Mouse (Mus musculus): ENCODE measurements around the gene Agfg2. TPM values are rescaled to one million over a fixed set of nuclear protein-coding genes. Genes with fewer than 3 reads are reported as not detected.

The Agfg2 gene
- polyA plus RNA-seq, 1 experiment from 2014 or later = 18.6 TPM

DNA sequence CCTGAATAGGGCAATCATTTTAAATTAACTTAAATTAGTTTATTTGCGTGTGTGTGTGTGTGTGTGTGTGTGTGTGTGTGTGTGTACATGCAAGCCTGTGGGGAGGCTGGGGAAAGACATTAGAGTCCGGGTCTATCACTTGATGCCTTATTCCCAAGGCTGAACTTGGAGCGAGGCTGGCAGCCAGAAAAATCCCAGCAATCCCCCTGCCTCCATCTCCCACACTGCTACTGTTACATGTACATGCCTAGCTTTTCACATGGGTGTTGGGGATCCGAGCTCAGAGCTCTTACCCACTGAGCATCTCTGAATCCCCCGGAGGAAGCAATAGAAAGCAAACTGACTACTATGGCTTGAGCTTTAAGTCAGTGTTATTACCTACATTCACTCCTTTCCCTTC, 12.2 kb downstream of the Agfg2 start:
- 71% methylated on average over 5 of the region's 5 CpGs for WGBS
- no peak overlapping the region for H3K4me3 ChIP-seq (ENCODE audit: low read length)
- H3K4me2 ChIP-seq (ENCODE audit: low read depth, low read length) = peak overlapping the region; percentile 0
- H3K27ac ChIP-seq (ENCODE audit: low read length) = peak overlapping the region; percentile 97
- H3K4me1 ChIP-seq (ENCODE audit: control insufficient read depth, insufficient read depth, low read length) = peaks cover 40% of the 10 kb centered on the region
- H3K9me3 ChIP-seq (ENCODE audit: control insufficient read depth, low read length) = no peaks in the 10 kb centered on the region
- ATAC-seq = no peak
- peak overlapping the region; percentile 23; the same call in 1 of the 2 replicates for H3K9ac ChIP-seq (ENCODE audit: low read depth, low read length)
- no peaks in the 10 kb centered on the region for H3K27me3 ChIP-seq (replicated peaks; ENCODE audit: control insufficient read depth, insufficient read depth, low read length)
- no peaks in the 10 kb centered on the region for H3K36me3 ChIP-seq (ENCODE audit: control insufficient read depth, insufficient read depth, low read length)

- Histone ChIP-seq H3K27me3 (replicated peaks; ENCODE audit: control insufficient read depth, insufficient read depth, low read length) (no peaks in the 10 kb centered on the region), H3K4me1 (ENCODE audit: control insufficient read depth, insufficient read depth, low read length) (peaks cover 40% of the 10 kb centered on the region), H3K9ac (ENCODE audit: low read depth, low read length) (peak overlapping the region; percentile 23), H3K27ac (ENCODE audit: low read length) (peak overlapping the region; percentile 97), H3K36me3 (ENCODE audit: control insufficient read depth, insufficient read depth, low read length) (no peaks in the 10 kb centered on the region), H3K4me2 (ENCODE audit: low read depth, low read length) (peak overlapping the region; percentile 0; the same call in 1 of the 2 replicates), H3K4me3 (ENCODE audit: low read length) (0 out of 2 replicates have a peak overlapping the region, but pooled peaks have one; percentile 7), H3K9me3 (ENCODE audit: control insufficient read depth, low read length) (no peaks in the 10 kb centered on the region)
- 5% methylated on average over 9 of the region's 9 CpGs for WGBS
- peak; percentile 82 for ATAC-seq
Measured at GRCm38 (mm10) chr5:137671443-137672240, 12.9 kb downstream of the Agfg2 start.

GRCm38 (mm10) chr5:137670240-137670639, 14.3 kb downstream of the Agfg2 start:
- H3K9ac ChIP-seq (ENCODE audit: low read depth, low read length) = no peak overlapping the region
- peaks cover 40% of the 10 kb centered on the region for H3K4me1 ChIP-seq (ENCODE audit: control insufficient read depth, insufficient read depth, low read length)
- H3K27me3 ChIP-seq (replicated peaks; ENCODE audit: control insufficient read depth, insufficient read depth, low read length) = no peaks in the 10 kb centered on the region
- ATAC-seq = no peak
- 96% methylated on average over 1 of the region's 1 CpGs for WGBS
- no peak overlapping the region for H3K4me2 ChIP-seq (ENCODE audit: low read depth, low read length)
- no peaks in the 10 kb centered on the region for H3K9me3 ChIP-seq (ENCODE audit: control insufficient read depth, low read length)
- no peak overlapping the region for H3K4me3 ChIP-seq (ENCODE audit: low read length)
- no peaks in the 10 kb centered on the region for H3K36me3 ChIP-seq (ENCODE audit: control insufficient read depth, insufficient read depth, low read length)
- H3K27ac ChIP-seq (ENCODE audit: low read length) = peak overlapping the region; percentile 63; the same call in 1 of the 2 replicates

DNA sequence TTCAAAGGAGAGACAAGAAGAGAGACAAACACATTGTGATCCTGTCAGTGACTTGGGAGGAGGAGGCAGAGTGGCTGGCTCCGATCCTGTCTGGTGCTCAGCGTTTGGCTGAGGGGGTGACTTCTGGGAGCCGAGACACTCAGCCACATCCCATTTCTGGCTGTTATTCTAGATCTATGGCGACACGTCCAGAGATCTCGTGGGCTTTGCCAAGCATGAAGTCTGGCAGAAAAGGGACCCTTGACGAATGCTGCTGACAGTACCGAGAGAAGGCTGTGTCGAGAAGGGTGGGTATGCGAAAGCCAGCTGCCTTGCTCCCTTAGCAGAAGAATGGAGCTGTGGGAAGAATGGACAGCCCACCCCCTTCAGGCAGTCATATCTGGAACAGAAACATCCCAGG, 15.6 kb downstream of the Agfg2 start:
- Histone ChIP-seq H3K4me2 (ENCODE audit: low read depth, low read length) (no peak overlapping the region), H3K27ac (ENCODE audit: low read length) (peak overlapping the region; percentile 73)
- 53% methylated on average over 10 of the region's 10 CpGs for WGBS

DNA sequence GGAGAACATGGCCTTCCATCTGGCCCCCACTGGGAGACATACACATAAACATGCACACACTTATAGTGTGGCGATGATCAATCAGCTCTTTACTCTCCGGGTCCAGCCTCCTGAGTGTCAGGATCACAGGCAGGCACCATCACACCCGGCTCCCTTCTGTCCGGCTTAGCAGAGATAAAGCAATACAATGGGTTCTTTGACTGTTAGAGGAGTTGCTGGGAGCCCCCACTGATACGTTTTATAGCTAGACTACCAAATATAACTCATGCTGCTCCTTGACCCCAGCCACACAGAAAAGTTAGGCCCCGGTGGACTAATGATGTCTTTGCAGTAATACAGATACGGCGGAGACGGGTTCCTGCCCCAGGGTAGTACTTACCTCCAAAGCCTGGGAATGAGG, 21.5 kb downstream of the Agfg2 start:
- no peaks in the 10 kb centered on the region for H3K27me3 ChIP-seq (replicated peaks; ENCODE audit: control insufficient read depth, insufficient read depth, low read length)
- H3K4me1 ChIP-seq (ENCODE audit: control insufficient read depth, insufficient read depth, low read length) = peaks cover 9% of the 10 kb centered on the region; the same call in 1 of the 2 replicates
- peak; percentile 52 for ATAC-seq
- H3K27ac ChIP-seq (ENCODE audit: low read length) = peak overlapping the region; percentile 40; the same call in 1 of the 2 replicates
- peaks cover 14% of the 10 kb centered on the region for H3K36me3 ChIP-seq (ENCODE audit: control insufficient read depth, insufficient read depth, low read length)
- no peak overlapping the region for H3K9ac ChIP-seq (ENCODE audit: low read depth, low read length)
- no peaks in the 10 kb centered on the region for H3K9me3 ChIP-seq (ENCODE audit: control insufficient read depth, low read length)
- 53% methylated on average over 9 of the region's 9 CpGs for WGBS
- H3K4me2 ChIP-seq (ENCODE audit: low read depth, low read length) = no peak overlapping the region
- H3K4me3 ChIP-seq (ENCODE audit: low read length) = no peak overlapping the region

More for the DNA sequence above, 15.6 kb downstream of the Agfg2 start:
- no peak overlapping the region for H3K4me3 ChIP-seq (ENCODE audit: low read length)
- no peaks in the 10 kb centered on the region for H3K9me3 ChIP-seq (ENCODE audit: control insufficient read depth, low read length)
- peaks cover 40% of the 10 kb centered on the region for H3K4me1 ChIP-seq (ENCODE audit: control insufficient read depth, insufficient read depth, low read length)
- no peak for ATAC-seq
- H3K36me3 ChIP-seq (ENCODE audit: control insufficient read depth, insufficient read depth, low read length) = 0 out of 2 replicates have a peak, but pooled peaks cover 1% of the 10 kb centered on the region
- H3K27me3 ChIP-seq (replicated peaks; ENCODE audit: control insufficient read depth, insufficient read depth, low read length) = no peaks in the 10 kb centered on the region
- no peak overlapping the region for H3K9ac ChIP-seq (ENCODE audit: low read depth, low read length)

DNA sequence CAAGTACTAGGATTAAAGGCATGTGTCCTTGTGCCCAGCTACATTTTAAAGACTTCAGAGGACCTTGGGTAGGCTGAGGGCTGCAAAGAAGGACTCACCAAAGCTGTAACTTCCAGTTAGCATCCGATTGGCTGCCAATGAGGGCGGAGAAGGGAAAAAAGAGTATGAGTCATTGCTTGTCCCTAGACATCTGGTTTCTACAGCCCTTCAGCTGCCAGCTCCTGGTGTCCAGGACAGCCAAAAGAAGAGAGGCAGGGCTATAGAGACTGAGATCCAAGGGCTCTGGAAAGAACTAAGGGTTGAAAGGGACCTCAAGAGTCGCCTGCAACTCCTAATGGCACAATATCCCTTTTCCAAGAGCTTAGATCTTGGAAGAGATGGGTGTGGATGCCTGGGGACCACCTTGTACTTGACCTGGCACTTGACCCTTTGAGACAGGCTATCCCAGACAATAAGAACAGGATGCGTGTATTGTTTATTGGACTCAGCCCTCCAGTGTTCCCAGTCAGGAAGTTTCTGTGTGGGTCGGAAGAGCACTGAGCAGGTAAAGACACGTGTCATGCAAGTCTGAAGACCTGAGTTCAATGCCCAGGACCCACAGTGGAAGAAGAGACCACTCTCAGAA, 24.4 kb downstream of the Agfg2 start:
- H3K27ac ChIP-seq (ENCODE audit: low read length) = no peak overlapping the region
- no peak overlapping the region for H3K9ac ChIP-seq (ENCODE audit: low read depth, low read length)
- no peak overlapping the region for H3K4me3 ChIP-seq (ENCODE audit: low read length)
- no peak for ATAC-seq
- H3K27me3 ChIP-seq (replicated peaks; ENCODE audit: control insufficient read depth, insufficient read depth, low read length) = no peaks in the 10 kb centered on the region
- no peak overlapping the region for H3K4me2 ChIP-seq (ENCODE audit: low read depth, low read length)
- peaks cover 14% of the 10 kb centered on the region for H3K36me3 ChIP-seq (ENCODE audit: control insufficient read depth, insufficient read depth, low read length)
- WGBS = 89% methylated on average over 6 of the region's 6 CpGs
- H3K4me1 ChIP-seq (ENCODE audit: control insufficient read depth, insufficient read depth, low read length) = peaks cover 9% of the 10 kb centered on the region; the same call in 1 of the 2 replicates
- H3K9me3 ChIP-seq (ENCODE audit: control insufficient read depth, low read length) = no peaks in the 10 kb centered on the region

- no peak overlapping the region for H3K4me2 ChIP-seq (ENCODE audit: low read depth, low read length)
- no peak overlapping the region for H3K27ac ChIP-seq (ENCODE audit: low read length)
- peaks cover 15% of the 10 kb centered on the region for H3K36me3 ChIP-seq (ENCODE audit: control insufficient read depth, insufficient read depth, low read length)
- 23% methylated on average over 6 of the region's 6 CpGs for WGBS
- no peaks in the 10 kb centered on the region for H3K4me1 ChIP-seq (ENCODE audit: control insufficient read depth, insufficient read depth, low read length)
- H3K4me3 ChIP-seq (ENCODE audit: low read length) = no peak overlapping the region
- H3K27me3 ChIP-seq (replicated peaks; ENCODE audit: control insufficient read depth, insufficient read depth, low read length) = no peaks in the 10 kb centered on the region
- no peaks in the 10 kb centered on the region for H3K9me3 ChIP-seq (ENCODE audit: control insufficient read depth, low read length)
- ATAC-seq = peak; percentile 62
- no peak overlapping the region for H3K9ac ChIP-seq (ENCODE audit: low read depth, low read length)
Measured at GRCm38 (mm10) chr5:137656977-137657376, 27.5 kb downstream of the Agfg2 start.

GRCm38 (mm10) chr5:137654746-137655145, 29.8 kb downstream of the Agfg2 start:
- ATAC-seq = no peak
- Histone ChIP-seq H3K4me3 (ENCODE audit: low read length) (no peak overlapping the region), H3K9ac (ENCODE audit: low read depth, low read length) (no peak overlapping the region), H3K27me3 (replicated peaks; ENCODE audit: control insufficient read depth, insufficient read depth, low read length) (no peaks in the 10 kb centered on the region), H3K36me3 (ENCODE audit: control insufficient read depth, insufficient read depth, low read length) (peaks cover 11% of the 10 kb centered on the region), H3K27ac (ENCODE audit: low read length) (no peak overlapping the region), H3K4me2 (ENCODE audit: low read depth, low read length) (no peak overlapping the region), H3K9me3 (ENCODE audit: control insufficient read depth, low read length) (no peaks in the 10 kb centered on the region), H3K4me1 (ENCODE audit: control insufficient read depth, insufficient read depth, low read length) (peaks cover 13% of the 10 kb centered on the region)
- 75% methylated on average over 7 of the region's 7 CpGs for WGBS

- Histone ChIP-seq H3K4me3 (ENCODE audit: low read length) (no peak overlapping the region), H3K4me1 (ENCODE audit: control insufficient read depth, insufficient read depth, low read length) (peaks cover 20% of the 10 kb centered on the region), H3K27me3 (replicated peaks; ENCODE audit: control insufficient read depth, insufficient read depth, low read length) (no peaks in the 10 kb centered on the region), H3K9me3 (ENCODE audit: control insufficient read depth, low read length) (no peaks in the 10 kb centered on the region), H3K36me3 (ENCODE audit: control insufficient read depth, insufficient read depth, low read length) (peaks cover 3% of the 10 kb centered on the region), H3K9ac (ENCODE audit: low read depth, low read length) (no peak overlapping the region), H3K27ac (ENCODE audit: low read length) (no peak overlapping the region), H3K4me2 (ENCODE audit: low read depth, low read length) (no peak overlapping the region)
- no peak for ATAC-seq
- WGBS = 89% methylated on average over 10 of the region's 10 CpGs
Measured at GRCm38 (mm10) chr5:137653366-137653765, 31.2 kb downstream of the Agfg2 start.

All from intestine, embryonic 16.5 days (tissue).